Mouse (Mus musculus): ENCODE measurements around the gene Eml1.

Eml1 gene

DNA sequence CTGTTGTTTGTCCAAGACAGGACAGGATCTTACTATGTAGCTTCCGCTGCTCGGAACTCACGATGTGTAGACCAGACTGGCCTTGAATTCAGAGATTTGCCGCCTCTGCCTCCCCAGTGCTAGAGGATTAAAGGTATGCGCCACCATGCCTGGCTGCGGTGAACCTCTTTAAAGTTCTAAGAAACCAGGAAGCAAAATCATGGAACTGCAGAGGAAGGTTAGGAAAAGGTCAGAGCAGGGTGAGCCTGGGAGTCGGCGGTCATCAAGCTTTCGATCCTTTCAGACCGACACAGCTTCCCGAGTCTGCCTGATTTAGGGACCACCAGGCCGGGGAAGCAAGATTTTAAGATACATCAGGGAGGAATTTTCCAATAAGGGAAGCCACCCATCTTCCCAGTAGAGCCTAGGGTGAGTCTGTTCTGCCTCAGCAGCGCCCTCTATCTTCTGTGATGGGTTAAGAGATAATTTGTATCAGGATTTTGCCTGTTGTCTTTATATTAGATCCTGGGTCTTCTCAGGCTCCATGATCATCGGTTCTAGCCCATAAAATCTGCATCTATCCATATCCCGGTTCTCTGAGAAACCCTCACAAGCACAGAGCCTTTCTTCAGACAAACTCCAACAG lies 176.6 kb downstream of the Eml1 start:
- peak; percentile 39 for DNase-seq (ENCODE audit: low spot score)

DNA sequence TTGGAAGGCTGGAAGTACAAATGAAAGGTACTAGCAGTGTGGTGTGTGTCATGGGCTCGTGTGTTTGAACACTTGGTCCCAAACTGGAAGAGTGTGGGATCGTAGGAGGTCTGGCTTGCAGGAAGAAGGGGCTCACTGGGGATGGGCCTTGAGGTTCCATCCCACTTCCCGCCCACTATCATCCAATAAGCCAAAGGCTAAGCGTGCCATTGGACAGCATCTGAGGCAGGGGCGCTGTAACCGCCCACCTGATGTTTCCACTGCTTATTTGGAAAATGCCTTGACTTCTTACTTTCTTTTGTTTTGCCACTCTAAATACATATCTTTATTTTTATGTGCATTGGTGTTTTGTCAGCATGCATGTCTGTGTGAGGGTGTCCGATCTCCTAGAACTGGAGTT lies 181.0 kb downstream of the Eml1 start:
- DNase-seq (ENCODE audit: low spot score) = no peak

DNA sequence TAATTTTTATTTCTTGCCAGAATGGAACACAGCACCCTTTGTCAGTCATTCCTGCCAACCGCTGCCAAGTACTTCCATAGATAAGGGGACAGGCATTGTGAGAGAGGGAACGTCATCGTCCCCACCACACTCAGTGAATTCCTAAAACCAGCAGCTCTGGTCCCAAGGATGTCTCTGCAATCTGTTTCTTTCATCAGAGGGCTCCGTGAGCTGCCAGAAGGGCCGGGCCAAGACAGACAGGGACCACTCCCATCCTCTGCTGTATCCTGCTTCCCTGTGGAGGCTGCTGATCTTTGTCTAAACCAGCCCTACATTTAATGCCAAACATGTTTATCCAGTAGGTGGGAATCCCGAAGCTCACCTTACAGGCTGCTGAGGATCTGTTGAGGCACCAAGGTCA lies 182.3 kb downstream of the Eml1 start:
- DNase-seq (ENCODE audit: low spot score) = no peak

DNA sequence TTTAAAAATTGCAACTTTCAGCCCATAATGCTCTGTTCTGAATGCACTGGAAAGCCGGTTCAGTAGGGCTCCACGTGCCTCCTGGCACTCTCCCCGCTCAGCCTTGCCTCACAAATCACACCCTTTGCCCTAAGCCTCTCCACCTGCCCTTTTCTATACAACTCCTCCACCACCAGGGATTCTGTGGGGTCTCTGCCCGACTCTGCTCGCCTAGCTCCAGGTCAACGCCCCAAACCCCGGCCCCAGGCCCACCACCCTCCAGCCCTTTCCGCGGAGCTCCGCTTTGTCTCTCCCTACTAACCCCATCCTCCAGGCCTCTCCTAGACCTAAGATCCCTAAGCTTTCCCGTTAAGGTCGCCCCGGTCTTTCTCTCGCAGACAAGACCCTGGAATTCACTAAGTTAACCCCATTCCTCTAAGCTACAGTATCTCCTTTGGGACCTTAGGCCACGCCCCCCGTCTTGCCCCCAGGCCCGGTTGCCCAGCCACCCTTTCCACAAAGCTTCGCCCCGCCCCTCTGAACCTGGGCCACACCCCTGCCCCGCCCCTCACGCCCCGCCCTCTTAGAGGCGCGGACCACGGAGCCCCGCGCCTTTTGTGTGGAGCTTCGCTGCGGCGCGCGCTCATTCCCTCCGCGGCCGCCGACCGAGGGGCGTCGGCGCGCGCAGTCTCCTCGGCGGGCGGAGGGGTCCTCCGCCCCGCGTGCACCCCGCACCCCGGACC lies 183.5 kb downstream of the Eml1 start, which contains the start of gene Evl:
Gene Evl (plus strand): TSS at position 601 of the 722 bp plus-strand sequence.
- peak; percentile 98 for DNase-seq (ENCODE audit: low spot score)

DNA sequence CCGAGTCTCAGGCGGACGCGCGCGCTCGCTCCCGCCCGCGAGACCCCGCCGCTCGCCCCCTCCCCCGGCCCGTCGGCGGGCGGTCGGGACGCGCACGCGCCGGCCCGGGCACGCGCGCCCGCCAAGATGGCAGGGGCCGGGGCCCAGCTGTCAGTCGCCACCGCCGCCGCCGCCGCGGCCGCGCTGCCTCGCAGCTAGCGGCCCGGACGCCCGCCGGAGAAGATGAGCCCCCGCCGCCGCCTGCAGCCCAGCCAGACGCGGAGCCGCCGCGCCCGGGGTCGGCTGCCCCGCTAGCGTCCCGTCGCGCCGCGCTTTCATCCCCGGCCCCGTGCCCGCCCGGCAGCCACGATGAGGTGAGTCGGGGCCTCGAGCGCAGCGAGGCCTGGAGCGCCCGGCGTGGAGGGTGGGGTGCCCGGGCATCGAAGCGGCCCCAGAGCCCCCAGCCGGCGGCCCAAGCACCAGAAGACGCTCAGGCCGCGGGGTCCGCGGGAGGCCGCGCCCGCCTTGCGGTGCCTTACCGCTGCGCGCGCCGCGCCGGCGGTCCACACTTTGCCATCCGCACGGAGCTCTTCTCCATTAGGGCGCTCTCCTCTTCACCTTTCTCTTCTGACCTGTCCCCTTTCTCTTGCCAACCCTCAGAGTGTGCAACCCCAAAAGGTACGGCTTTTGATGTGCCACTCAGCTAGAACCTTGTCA lies 184.3 kb downstream of the Eml1 start:
- DNase-seq (ENCODE audit: low spot score) = peak; percentile 70

DNA sequence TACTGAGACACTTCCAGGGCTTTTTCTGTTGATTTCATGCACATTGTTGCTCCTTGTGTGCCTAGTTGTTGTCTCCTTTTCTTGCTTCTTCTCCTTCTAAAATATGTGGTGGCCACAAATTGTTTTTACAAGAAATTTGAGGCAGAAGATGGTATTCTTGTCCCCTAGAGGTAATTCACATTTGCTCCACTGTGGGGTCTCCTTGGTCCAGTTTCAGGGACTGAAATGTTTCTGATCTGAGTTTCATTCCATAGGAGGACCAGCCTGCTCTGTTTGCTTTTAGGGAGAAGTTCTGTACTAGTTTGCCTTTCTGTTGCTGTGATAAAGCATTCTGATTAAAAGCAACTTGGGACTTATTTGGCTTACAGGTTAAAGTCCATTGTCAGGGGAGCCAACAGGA lies 187.4 kb downstream of the Eml1 start:
- no peak for DNase-seq (ENCODE audit: low spot score)

DNA sequence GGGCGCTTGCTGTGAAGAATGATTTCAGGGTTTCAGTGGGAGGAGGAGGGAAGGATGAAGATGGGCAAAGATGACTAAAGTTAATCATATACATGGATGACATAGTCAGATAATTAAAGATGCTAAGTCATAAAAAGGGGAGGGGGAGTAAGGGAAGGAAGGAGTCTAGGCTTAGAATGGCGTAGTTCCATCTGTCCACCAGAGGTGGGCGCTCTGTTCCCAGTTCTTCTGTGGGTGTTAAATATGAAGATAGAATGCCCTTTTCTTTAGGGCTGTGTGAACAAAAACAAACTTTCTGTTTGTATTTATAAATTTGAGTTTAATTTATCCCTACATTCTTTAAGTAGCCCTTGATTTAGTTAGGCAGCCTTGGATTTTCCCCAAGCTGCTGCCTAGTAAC lies 192.5 kb downstream of the Eml1 start:
- no peak for DNase-seq (ENCODE audit: low spot score)

DNA sequence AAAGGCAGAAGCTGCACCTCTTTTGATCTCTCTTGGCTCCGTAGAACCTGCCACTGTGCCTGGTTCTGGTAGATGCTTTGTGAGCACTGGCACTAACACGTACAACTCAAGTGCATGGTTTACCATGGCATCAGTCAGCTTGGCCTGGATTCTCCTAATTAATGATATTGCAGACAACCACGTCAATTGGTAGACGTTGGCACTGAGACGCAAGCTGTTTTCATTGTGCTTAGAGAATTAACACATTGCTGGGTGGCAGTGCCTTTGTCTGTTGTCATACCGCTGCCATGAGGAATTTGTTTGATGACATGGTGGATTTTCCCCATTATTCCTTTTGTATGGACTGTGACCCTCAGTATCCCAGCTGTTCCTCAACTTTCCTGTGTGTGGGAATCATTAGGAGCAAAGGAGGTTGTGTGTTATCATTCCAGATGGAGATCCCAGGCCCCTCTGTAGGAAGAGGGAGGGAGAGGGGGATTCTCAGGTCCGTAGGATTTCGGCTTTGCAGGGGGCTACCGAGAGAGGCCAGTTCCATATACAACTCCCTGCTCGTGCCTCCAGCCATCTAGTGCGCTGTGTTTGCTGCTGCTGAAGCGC lies 194.3 kb downstream of the Eml1 start:
- no peak for DNase-seq (ENCODE audit: low spot score)

DNA sequence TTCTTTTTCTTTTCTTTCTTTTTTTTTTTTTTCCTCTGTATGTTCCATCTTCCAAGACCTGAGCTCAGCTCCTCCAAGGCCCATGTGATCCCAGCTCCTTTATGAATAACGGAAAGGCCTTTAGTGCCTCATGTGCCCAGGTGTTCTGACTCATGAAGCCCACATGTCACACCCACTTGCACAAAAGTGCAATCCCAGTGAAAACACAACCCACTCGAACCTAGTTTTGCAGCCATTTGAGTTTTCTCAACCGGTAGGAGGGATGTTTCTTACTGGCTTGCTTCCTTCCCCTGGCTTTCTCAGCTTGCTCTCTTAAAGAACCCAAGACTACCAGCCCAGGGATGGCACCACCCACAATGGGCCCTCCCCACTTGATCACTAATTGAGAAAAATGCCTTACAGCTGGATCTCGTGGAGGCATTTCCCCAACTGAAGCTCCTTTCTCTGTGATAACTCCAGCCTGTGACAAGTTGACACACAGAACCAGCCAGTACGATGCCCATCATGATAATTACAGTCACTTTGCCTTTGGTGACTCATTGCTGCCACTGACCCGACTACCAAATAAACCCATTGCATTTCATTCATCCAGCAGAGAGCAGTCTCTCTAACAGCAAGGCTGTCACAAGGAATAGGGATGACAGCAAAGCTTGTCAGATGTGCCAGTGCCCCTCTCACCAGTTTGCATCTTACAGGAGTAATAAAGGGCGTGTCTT lies 208.6 kb downstream of the Eml1 start:
- no peak for DNase-seq (ENCODE audit: low spot score)

DNA sequence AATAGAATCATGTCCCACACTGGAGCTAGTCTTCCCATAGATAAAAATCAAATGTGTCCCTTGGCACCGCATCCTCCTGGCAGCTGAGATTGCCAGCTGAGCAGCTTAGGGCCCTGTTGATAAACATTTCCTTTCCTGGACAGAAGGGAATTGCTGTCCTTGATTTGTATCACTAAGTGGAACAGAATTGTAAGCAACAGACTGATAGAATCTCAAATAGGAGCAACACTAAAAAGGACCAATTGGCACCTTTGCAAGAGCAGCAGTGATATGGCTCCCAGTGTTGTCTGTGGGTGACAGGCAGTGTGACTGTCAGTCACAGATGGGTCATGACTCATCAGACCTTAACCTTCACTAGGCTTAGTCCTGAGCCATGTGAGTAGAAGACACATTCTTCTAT lies 213.0 kb downstream of the Eml1 start:
- no peak for DNase-seq (ENCODE audit: low spot score)

All from testis, postnatal 10 days (tissue).